Mouse (Mus musculus) frontal cortex, postnatal 14 days (tissue): ENCODE data around the gene Csf2.
A peak's percentile ranks its signal among the peaks of the same experiment; 100 is the strongest.
"Not testable (repeated sequence)": the region's sequence is repeated elsewhere in the genome, so short reads cannot be mapped to it uniquely, and the experiment has no call there.

Experiments used
- DNase-seq, 2 experiments: peaks; one replicate each; pipeline ENCODE4 v3.0.0; 2022; ENCODE audit warnings: low spot score in 2 of 2

Csf2 gene

GRCm38 (mm10) chr11:54248940-54249717 lies at the start of gene Csf2:
Csf2 (minus strand) TSS chr11:54249667.
- DNase-seq: no peak

GRCm38 (mm10) chr11:54298777-54299176 lies 49.3 kb upstream of the Csf2 start:
- DNase-seq: no peak

GRCm38 (mm10) chr11:54297471-54297870 lies 48.0 kb upstream of the Csf2 start:
- DNase-seq: not testable (repeated sequence)

- no peak for DNase-seq
These were observed 47.3 kb upstream of the Csf2 start for GRCm38 (mm10) chr11:54296734-54297133.

GRCm38 (mm10) chr11:54295971-54296370 lies 46.5 kb upstream of the Csf2 start:
- DNase-seq: no peak

- no peak for DNase-seq
These were observed 44.7 kb upstream of the Csf2 start for GRCm38 (mm10) chr11:54293980-54294807.

GRCm38 (mm10) chr11:54292163-54292562 lies 42.7 kb upstream of the Csf2 start:
- DNase-seq: no peak

GRCm38 (mm10) chr11:54287821-54288453 lies 38.5 kb upstream of the Csf2 start:
- no peak for DNase-seq

GRCm38 (mm10) chr11:54271437-54271949 lies 22.0 kb upstream of the Csf2 start:
- no peak for DNase-seq

- DNase-seq: no peak
These were observed 19.9 kb upstream of the Csf2 start for GRCm38 (mm10) chr11:54269191-54269896.

- DNase-seq: no peak
These were observed 17.7 kb upstream of the Csf2 start, which contains the start of gene Il3 for GRCm38 (mm10) chr11:54267177-54267576. Il3 (minus strand) TSS chr11:54267277.

GRCm38 (mm10) chr11:54264542-54264941 lies 15.1 kb upstream of the Csf2 start:
- peak in 1 of 2 experiments; percentile 21 for DNase-seq

GRCm38 (mm10) chr11:54263405-54264031 lies 14.1 kb upstream of the Csf2 start:
- DNase-seq: no peak

- DNase-seq: peak; percentile 23 to 51
These were observed 7.3 kb upstream of the Csf2 start for GRCm38 (mm10) chr11:54256624-54257376.

GRCm38 (mm10) chr11:54254114-54254513 lies 4.6 kb upstream of the Csf2 start:
- no peak for DNase-seq

- DNase-seq: no peak
These were observed 1.1 kb upstream of the Csf2 start for GRCm38 (mm10) chr11:54250575-54250974.

GRCm38 (mm10) chr11:54249748-54250147 lies 281 bp upstream of the Csf2 start:
- no peak for DNase-seq

GRCm38 (mm10) chr11:54247251-54247950 lies 2.1 kb downstream of the Csf2 start:
- DNase-seq: no peak

GRCm38 (mm10) chr11:54244465-54244864 lies 5.0 kb downstream of the Csf2 start:
- no peak for DNase-seq

- DNase-seq: no peak
These were observed 7.0 kb downstream of the Csf2 start for GRCm38 (mm10) chr11:54242494-54242893.
